Mouse (Mus musculus) left cerebral cortex, adult 2 months (tissue): ENCODE results near the gene Cpz. TPM values are rescaled to one million over a fixed set of nuclear protein-coding genes. Genes with fewer than 3 reads are reported as not detected.
A peak's percentile ranks its signal among the peaks of the same experiment; 100 is the strongest.

Source experiments
- DNase-seq, 2 experiments: peaks; one replicate each; pipeline ENCODE4 v3.0.0; 2021 to 2022; ENCODE audit warnings: low spot score in 2 of 2, mixed read lengths in 1 of 2; ENCODE audit errors: extremely low spot score in 1 of 2
- H3K27ac ChIP-seq: fragments of 200-600 bp; 2 replicates; pipeline ENCODE4 v1.8.1; 2022
- H3K4me3 ChIP-seq: fragments of 200-600 bp; 2 replicates; pipeline ENCODE4 v1.8.1; 2022
- CTCF ChIP-seq: fragments of 200-600 bp; IDR thresholded peaks from 2 replicates; pipeline ENCODE4 v1.8.1; 2022; ENCODE audit warnings: antibody characterized with exemption, mild to moderate bottlenecking, moderate library complexity
- intact Hi-C: fragments of 180-260 bp; cut with DNase I; formaldehyde crosslinking; loops from one replicate; pipeline ENCODE4 v1.15.1; 2025
- long read RNA-seq, 2 experiments: library from polyadenylated mRNA; stranded (forward); transcript quantifications; one replicate each; pipeline ENCODE4 v2.0.0; 2021; ENCODE audit warnings: borderline mapping rate in 2 of 2
- total RNA-seq, 2 experiments: library from RNA; stranded (reverse); gene quantifications; 2 replicates each; pipeline ENCODE4 v1.2.3; 2021

Gene Cpz
- total RNA-seq: under 1 TPM in 1 of 2 experiments, not detected in 1; 0.14 TPM
- long read RNA-seq, experiment 1: 0 reads
- long read RNA-seq, experiment 2: 0 reads

GRCm38 (mm10) chr5:35525469-35526123 lies at the start of gene Cpz:
Cpz (minus strand) TSS chr5:35525698.
- intact Hi-C loops: no loop called here
- DNase-seq: peak in 1 of 2 experiments; percentile 30

DNA sequence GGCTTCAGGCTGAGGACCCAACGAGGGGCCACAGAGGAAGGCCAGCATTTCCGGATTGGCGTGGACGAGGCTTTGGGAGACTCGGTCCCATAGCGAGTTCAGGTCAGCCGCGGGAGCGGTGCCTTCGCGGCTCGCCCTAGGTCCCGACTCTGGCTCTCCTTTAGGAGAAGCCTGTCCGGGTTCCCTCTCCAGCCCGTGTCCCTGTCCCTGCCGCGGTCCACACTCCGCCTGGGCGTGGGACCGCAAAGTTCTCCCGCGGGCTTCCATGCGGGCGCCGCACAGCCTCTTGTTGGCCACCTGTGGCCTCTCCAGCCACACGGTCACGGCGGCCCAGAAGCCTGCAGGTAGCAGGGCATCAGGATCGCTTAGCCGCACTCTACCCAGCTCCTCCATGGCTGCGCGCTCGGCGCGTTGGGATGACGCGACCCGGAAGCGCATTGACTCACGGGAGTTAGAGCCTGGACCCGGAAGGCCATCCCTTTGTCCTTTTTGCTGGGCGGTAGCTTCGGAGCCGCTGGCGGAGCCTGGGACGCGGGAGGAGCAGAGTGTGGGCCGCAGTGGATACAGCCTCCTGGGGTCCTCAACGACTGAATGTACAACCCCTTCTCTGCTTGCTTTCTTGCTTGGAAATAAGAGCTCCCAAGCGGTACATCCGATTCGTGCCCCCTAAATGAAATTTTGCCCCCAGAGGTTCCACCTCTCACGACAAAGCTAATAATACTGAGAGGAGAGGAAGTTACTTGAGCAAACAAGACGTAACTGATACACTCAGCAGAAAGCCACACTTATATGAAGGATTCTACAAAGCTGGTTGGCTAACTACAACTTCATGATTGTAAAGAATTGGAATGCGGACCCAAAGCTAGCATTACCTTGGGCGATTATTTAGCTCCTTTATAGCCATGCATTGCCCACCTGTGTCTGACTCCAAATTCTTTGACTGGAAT lies 49.4 kb upstream of the Cpz start, which contains the start of gene Trmt44:
TSS of gene Trmt44 (minus strand) at position 418 of the 947 bp plus-strand sequence.
- intact Hi-C loops: no loop called here
- peak; percentile 92 to 94 for DNase-seq
- H3K27ac ChIP-seq: peak within 1 kb of the TSS; percentile 87
- TF ChIP-seq CTCF: no peak
- H3K4me3 ChIP-seq: peak within 1 kb of the TSS; percentile 79

More at GRCm38 (mm10) chr5:35525469-35526123, at the start of gene Cpz:
- Histone ChIP-seq H3K27ac (no peak within 1 kb of the TSS), H3K4me3 (no peak within 1 kb of the TSS)
- TF ChIP-seq CTCF: no peak

GRCm38 (mm10) chr5:35571546-35571945 lies 46.0 kb upstream of the Cpz start:
- no peak for DNase-seq
- H3K27ac ChIP-seq: no peak overlapping the region
- intact Hi-C loops: no loop called here
- no peak overlapping the region for H3K4me3 ChIP-seq
- TF ChIP-seq CTCF: no peak

- DNase-seq: no peak
- TF ChIP-seq CTCF: no peak
- Histone ChIP-seq H3K4me3 (no peak overlapping the region), H3K27ac (peak overlapping the region; percentile 20; the same call in 1 of the 2 replicates)
- intact Hi-C loops: no loop called here
Observed at GRCm38 (mm10) chr5:35566632-35567031, 41.1 kb upstream of the Cpz start.

DNA sequence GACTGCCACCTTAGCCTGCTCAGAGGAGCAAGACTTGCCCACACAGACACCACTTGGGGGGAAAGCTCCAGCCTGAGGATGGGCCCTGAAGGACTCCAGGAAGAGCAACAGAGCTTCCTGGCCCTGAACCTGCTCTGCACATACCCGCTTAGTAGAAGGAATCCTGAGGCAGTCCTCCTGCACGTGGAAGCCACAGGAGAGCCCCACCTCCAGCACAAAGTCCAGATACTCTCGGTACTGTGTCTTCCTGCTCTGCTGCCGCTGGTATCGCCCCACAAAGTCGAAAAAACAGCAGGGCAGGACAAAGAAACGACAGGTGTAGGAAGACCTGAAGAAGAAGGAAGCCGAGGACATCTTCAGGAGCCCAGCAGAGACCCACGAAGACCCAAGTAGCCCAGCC lies 39.7 kb upstream of the Cpz start:
- intact Hi-C loops: no loop called here
- Histone ChIP-seq H3K27ac (no peak overlapping the region), H3K4me3 (no peak overlapping the region)
- DNase-seq: no peak
- no peak for TF ChIP-seq CTCF

- H3K27ac ChIP-seq: peak overlapping the region; percentile 41
- TF ChIP-seq CTCF: peak; percentile 94
- intact Hi-C loops: loop anchor here (1.0 kb wide), 1 partner anchor 39 kb away; no protein-coding TSS in a partner anchor
- DNase-seq: peak; percentile 64 to 82
- no peak overlapping the region for H3K4me3 ChIP-seq
Observed at GRCm38 (mm10) chr5:35563449-35563848, 38.0 kb upstream of the Cpz start.

GRCm38 (mm10) chr5:35562616-35563015 lies 37.1 kb upstream of the Cpz start:
- TF ChIP-seq CTCF: no peak
- Histone ChIP-seq H3K4me3 (no peak overlapping the region), H3K27ac (peak overlapping the region; percentile 76)
- intact Hi-C loops: loop anchor here (1.0 kb wide), 1 partner anchor 38 kb away; no protein-coding TSS in a partner anchor
- peak; percentile 29 to 42 for DNase-seq

- intact Hi-C loops: no loop called here
- DNase-seq: no peak
- Histone ChIP-seq H3K4me3 (no peak overlapping the region), H3K27ac (no peak overlapping the region)
- TF ChIP-seq CTCF: no peak
Observed at GRCm38 (mm10) chr5:35559447-35559846, 33.9 kb upstream of the Cpz start.

GRCm38 (mm10) chr5:35557946-35558621 lies 32.6 kb upstream of the Cpz start:
- Histone ChIP-seq H3K4me3 (no peak overlapping the region), H3K27ac (no peak overlapping the region)
- TF ChIP-seq CTCF: peak; percentile 37
- DNase-seq: no peak
- intact Hi-C loops: no loop called here

DNA sequence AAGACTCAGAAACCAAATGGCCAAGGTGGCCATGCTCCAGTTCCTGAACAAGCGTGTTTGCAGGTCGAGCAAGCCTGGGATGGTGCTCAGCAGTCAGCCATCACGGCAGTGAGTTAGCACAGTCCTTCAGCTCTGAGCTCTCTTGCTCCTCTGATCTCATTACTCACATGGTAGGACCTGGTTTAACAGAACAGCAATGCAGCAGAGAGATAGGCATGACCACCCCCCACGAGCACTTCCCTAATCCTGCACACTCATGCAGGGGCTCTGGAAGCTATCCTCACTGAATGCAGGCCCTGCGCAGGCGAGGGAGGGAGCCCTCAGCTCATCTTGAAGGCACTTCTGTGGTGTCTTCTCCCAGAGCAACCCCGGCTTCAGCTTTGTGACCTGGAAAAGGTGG lies 30.9 kb upstream of the Cpz start:
- no peak for TF ChIP-seq CTCF
- no peak for DNase-seq
- intact Hi-C loops: no loop called here
- no peak overlapping the region for H3K4me3 ChIP-seq
- H3K27ac ChIP-seq: no peak overlapping the region

DNA sequence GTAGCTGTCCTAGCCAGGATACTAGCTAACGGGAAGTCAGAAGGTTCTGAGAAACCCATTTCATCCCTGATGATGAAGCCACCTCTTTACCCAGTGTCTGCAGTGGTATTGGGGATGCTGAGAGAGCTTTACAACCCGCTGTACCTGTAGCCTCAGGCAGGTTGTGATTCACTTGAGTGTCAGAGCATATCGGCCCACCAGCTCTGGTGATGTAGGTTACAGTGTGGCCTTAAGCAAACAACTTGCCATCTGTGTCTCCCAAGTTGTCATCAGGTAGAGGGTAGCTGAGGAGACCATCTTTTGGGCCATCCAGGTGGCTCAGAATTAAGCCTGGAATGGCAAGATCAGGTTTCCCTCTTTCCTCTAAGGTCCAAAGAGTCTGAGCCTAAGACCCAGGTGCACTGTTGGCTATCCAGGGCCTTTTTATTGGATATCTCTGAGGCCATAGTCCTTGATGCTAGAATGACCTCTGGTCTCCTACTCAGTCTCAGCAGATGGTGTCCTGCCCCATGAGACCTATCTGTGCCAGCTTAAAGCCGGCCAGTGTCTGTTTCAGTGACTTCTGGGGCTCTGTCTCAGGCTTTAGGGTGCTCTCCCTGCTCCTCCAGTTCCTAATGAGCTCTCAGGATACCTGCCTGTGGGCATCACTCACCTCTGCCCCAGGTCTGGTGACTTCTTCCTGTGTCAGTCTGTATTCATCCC lies 27.5 kb upstream of the Cpz start:
- Histone ChIP-seq H3K27ac (no peak overlapping the region), H3K4me3 (no peak overlapping the region)
- TF ChIP-seq CTCF: no peak
- intact Hi-C loops: no loop called here
- no peak for DNase-seq
